Mouse (Mus musculus) heart, adult 11 months (tissue): ENCODE results near the gene Ankrd49.

Experiments
- DNase-seq: peaks from one replicate; pipeline ENCODE4 v3.0.0; 2022

Ankrd49 gene

DNA sequence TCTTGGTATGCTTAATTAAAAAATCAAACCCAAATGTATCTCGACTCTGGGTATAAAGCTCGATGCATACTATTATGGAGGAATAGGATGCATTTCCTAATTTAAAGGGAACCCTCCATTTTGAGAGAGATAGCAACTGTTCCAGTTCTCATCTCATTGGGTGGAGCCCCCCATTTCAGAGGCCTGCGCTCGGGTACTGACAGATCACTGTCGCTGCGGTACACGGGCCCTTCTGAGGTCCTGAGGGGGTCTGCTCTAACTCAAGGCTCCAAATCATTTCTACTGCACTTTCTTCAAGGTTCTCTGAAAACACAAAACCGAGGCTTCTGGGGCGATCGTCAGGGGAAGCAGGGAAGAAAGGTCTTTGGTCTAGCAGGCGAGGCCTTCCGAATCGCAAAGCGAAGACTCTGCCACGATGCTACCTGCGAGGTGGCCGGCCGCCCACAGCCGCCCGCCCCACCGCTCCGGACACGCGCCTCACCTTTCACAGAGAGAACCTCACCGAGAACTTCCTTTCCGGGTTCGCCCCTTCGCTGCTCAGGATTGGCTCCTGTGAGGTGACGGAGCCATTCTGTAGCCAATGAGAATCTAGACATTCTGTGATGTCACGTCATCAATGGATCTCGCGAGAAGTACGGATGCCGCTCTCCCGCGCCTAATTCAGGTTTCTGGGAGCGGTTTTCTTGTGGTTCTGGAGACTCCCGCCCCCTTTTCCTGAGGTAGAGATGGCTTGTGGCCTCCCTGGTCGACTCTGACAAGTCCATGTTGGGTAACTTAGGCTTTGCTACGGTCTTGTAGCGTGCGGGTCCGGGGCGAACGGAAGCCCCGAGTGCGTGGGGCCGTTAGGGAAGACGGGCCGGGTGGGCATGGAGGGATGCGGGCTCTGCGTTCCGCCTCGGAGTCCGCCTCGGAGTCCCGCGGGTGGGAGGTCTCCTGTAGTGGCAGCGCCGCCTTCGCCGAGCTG lies at the start of gene Ankrd49, which contains the start of gene Mre11a:
Ankrd49 (minus strand) TSS at position 818 of the 964 bp plus-strand sequence.
Mre11a (plus strand) TSS at position 616 of the 964 bp plus-strand sequence.
- peak; percentile 100 for DNase-seq

DNA sequence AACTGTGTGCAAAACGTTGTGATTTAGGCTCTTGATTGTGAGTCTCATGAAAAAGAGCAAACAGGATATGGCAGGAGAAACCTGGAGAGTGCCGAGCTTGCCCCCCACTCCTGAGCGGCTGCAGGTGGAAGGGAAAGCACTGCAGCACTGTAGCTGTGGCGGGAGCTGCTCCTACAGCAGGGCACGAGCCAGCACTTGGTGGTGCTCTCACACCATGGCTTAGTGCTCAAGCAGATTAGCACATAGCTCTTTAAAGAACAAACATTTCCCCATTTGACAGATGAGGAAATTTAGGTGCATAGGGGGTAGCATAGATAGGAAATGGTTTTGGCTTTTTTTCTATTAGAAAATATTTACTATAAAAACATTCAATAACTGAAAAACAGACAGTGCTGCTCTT lies 47.4 kb upstream of the Ankrd49 start:
- peak; percentile 28 for DNase-seq

DNA sequence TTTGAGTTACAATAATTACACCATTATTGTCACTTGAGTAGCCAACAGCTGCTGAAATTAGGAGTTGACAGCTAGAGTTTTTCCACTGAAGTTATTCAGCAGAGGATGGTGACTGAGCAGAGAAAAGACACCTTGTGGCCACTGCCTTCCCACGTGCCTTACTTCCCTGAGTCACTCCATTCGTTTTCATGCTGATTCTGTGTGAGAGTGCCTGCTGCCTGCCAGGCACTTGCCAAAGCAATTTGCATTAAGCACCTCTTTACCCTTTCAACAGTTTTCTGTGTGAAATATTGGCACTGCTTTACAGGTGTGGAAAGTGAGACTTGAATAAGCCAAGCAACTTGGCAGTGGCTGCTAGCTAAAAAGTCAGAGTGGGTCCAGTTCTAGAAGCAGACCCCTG lies 43.2 kb upstream of the Ankrd49 start:
- no peak for DNase-seq

DNA sequence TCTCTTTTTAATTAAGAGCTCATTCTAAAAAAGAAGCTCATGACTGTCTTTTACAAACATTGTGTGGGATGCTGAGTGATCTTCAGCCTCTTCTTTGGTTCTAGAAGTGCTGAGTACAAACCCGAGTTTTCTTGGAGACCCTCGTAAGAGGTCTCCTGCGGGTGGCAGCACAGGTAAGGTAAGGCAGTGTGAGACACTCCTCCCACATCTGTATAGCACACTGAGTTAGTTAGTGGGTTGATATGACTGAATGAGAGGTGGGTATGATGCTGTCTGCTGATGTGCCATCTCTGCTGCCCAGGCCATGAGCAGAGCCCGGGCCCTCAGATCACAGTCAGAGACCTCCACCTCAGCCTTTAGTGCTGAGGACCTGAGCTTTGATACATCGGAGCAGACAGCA lies 40.2 kb upstream of the Ankrd49 start:
- no peak for DNase-seq

DNA sequence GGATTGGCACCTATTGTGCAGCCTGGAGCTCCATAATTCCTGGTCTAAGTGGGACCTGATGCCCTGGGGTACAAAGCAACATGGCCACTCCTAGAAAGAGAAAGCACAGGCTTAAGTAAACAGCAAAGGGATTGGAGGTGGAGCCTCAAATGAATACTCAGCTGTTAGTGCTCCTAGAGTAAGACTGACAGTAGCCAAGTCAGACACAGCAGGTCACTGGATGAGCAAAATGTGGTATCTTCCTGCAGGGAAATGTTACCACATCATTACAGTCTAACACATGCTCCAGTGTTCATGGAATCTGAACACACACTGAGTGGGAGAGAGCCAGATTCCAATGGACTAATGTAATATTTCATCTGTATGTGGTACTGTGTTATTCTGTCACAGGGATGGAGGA lies 36.7 kb upstream of the Ankrd49 start:
- DNase-seq = no peak

DNA sequence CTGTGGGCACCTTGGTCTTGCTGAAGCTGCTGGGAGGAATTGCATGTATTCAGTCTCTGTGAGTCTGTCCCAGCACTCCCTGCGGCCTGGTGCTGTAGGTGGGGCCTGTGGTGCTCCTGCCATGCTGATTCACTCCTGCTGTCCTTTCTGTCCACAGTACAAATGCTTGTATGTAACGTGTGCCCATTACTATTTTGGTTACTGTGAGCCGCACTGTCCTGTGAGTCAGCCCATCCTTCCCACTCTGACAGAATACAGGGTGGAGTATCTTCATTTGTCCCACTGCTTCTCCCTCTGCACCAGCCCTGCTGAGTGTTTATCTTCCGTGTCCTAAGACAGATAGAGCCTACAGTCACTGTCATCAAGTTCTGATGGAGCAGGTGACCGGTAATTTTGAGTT lies 25.5 kb upstream of the Ankrd49 start:
- no peak for DNase-seq

DNA sequence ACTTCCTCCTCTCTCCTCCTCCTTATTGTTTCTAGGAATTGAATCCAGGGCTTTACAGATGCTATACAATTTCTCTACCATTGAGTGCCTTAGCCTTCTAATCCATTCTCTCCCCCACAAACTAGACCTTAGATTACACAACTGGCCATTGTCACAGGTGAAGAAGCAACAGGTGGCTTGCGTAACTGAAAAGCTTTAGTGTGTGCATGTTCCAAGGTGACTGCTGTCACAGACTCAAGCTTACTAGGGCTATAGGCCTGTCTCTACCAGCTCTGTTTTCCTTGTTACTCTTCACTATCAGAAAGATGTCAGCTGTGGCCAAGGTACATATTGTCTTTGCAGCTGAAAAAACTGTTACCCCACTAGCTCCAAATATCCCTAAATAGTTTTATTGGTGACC lies 22.1 kb upstream of the Ankrd49 start:
- no peak for DNase-seq

DNA sequence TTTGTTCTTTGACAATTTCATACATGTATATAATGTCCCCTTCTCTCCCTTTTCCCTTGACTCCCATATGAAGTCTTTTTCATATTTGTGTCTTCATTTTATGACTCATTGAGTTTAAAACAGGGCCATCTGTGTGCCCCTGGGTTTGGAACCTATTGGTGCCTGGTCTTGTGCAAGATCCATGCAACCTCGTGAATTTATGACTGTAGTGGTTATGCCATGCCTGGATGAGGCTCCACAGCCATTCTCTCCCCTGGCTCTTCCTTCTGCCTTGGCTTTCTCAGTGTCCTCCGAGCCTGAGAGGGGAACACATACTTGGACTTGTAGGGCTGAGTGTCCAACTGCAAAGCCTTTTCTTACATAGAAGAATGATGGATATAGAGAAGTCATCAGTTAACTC lies 21.1 kb upstream of the Ankrd49 start:
- peak; percentile 45 for DNase-seq

DNA sequence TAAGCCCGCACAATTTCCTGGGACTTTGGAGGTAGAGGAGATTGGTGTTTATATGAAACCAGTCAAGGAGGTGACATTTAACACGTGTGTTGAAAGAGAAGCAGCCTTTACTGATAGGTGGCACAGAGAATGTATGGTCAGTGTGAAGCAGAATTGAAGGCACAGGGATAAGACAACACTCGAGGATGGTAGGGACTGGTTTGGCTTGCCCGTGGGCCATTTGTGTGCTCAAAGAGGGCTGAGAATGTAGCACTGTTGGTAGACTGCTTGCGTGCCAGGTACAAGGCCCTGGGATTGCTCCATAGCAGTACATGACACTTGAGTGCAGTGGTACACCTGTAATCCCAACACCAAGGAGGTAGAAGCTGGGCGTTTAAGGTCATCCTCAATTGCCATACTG lies 2.7 kb upstream of the Ankrd49 start:
- peak; percentile 56 for DNase-seq

DNA sequence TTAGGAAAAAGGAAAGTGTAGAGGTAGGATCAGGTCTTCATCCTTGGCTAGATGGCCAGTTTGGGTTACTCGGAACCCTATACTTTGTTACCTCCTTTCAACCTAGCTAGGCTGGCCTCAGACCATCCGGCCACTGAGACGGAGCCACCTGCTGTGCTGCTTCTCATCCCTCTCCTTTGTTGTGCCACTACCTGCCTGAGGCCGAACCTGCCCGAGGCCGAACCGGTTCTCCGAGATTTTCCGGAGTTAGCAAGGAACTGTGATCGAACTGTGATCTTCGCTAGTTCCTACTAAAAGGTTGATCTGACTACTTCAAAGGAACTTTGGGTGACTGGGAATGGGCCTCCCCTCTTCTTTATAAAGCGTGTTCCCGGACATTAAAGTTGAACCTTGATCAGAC lies 6.3 kb downstream of the Ankrd49 start:
- peak; percentile 49 for DNase-seq

DNA sequence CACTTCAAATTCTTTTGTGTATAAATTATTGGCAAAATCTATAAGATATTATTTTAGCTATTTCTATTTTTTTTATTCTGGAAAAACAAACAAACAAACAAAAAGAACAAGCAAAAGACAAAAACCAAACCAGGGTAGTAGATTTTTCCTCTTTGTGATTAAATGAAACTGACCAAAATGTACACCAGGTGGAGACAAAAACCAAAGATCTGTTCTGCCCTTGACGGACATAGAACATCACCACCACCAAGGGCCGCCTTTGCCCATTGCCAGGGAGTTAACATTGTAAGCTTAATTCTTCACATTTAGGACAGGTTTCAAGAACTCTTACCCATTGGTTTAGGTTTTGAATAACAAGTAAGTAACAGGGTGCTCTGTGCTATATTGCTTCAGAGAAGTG lies 10.8 kb downstream of the Ankrd49 start:
- peak; percentile 17 for DNase-seq

DNA sequence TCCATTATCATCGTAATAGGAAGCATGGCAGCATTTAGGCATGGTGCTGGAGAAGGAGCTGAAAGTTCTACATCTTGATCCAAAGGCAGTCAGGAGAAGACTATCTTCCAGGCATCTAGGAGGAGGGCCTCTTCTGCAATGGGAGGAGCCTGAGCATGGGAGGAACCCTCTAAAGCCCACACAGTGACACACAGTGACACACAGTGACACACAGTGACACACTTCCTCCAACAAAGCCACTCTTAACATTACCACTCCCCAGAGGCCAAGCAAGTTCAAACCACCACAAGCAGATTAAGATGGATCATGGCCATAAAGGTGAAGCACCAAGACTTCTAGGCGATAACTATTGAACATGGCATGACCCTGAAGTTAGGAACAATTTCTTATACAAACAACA lies 12.6 kb downstream of the Ankrd49 start:
- peak; percentile 71 for DNase-seq

DNA sequence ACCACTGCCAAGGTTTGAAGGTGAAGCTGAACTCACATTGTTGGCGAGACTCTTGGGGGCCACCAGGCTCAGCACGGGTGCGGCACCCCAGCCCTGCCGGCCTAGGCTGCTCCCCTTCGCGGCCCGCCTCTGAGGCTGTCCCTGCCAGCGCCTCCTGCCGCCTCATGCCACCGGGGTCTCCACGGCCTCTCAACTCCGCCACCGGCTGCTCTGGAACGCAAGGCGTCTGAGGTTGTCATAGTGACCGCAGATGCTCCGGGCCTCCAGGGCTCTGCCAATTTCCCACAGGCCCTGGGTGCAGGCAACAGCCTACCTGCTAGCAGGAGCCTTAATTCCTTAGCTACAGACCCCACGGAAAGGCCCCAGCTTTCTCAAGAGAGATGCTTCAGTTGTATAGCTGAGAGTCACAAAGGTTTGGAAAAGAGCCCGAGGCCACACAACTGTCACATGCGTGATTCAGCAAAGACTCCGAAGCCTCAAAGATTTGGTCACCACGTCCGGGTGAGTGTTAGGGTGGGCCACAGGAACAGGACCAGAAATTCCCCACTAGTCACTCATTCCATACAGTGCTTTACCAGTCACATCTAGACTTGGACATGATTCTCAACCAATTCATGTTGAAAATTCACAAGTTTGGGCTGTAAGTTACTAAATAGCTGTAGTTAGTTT lies 13.7 kb downstream of the Ankrd49 start, which contains the start of gene 1700012B09Rik:
1700012B09Rik (minus strand) TSS at position 228 of the 669 bp plus-strand sequence.
- DNase-seq = peak; percentile 82

DNA sequence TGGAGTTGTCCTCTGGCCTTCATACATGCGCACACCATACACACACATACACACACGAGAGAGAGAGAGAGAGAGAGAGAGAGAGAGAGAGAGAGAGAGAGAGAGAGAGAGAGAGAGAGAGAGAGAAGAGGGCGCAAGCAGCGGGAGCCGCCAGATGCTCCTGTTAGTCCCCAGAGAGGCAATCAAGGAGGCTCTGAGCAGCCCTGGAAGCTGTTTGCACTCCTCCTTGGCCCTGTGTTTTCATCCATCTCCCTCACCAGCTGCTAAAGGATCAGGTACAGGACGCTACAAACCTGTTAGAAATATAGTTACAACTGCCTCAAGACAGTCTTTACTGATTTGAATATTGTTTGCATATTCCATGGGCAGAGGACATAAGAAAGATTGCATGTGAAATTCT lies 14.8 kb downstream of the Ankrd49 start:
- peak; percentile 51 for DNase-seq

DNA sequence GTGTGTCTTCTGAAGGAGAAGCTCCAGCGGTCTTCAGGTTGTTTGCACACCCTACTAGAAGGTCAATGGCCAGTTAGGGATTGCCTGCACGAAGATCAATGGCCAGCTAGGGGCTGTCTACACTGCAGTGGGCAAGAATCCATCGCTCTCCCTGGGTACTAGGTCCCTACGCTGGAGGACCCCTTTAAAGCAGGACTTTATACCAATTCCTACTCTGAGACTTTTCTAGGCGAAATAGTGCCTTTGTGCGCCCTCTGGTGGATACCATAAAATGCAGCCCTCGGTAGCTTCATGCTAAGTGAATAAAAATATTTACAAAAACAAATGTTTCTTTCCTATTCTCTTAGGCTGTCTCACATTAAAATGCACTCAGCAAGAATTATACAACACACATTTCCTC lies 19.9 kb downstream of the Ankrd49 start:
- peak; percentile 85 for DNase-seq

DNA sequence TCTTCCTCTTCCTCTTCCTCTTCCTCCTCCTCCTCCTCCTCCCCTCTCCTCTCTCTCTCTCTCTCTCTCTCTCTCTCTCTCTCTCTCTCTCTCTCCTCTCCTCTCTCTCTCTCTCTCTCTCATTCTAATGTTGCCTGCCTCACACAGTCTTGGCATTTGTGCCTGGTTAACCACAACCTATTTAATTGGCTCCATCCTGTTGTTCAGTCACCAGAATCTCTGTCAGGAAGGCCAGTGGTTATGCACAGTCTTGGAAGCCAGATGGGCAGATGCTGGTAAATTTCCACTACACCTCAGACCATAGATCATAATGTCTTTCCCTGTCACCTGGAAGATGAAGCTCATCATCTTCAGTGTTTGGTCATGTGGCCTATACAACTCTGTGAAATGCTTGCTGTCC lies 25.4 kb downstream of the Ankrd49 start:
- no peak for DNase-seq

DNA sequence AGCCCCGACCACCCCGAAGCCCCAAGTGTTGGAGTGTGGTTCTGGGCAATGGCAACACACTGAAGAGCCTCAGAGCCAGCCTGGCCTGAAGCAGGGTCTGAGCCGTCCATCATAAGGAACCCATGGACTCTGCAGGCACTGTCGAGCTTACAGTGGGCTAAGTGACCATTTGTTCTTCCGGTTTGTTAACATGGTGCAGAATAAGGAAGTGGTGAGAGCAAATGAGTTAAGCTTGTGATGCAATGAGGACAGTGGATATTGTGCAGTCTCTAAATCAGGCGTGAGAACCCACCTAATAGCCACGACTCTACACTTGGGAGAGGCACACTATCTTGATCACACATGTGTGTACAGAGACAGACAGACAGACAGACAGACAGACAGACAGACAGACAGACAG lies 26.1 kb downstream of the Ankrd49 start:
- DNase-seq = peak; percentile 88

DNA sequence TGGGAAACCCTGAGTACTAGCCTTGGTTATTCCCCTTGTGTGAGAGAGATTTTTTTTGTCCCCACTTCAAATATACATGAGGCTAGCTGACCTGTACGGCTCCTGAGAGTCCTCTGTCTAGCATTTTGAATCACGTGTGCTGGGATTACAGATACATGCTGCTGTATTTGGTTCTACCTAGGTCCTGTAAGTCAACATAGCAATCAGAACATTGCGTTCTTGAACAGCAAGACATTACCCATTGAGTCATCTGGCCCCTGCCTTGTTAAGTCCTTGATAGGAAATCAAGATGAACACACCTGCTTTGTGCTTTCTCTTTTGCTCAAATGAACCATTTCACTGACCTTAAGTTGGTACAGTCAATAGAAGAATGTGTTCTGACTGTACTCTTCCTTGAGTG lies 30.2 kb downstream of the Ankrd49 start:
- DNase-seq = no peak

DNA sequence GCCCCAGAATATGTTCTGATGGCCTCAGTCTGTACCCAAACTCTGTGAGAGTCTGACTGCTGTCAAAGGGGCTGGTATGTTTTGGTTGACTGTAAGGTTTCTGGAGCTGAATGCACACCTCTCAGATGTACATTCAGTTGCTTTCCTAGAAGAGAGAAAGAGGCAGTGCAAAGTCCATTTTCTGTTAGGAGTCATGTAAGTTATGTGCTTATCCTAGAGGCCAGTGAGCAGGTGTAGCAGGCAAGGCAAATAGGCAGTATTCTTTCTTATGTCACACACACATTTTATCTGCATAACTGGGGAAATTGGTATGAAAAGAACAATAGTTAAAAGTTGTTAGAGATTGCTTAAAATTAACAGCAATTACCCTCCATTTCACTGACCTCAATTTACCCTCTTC lies 30.7 kb downstream of the Ankrd49 start:
- DNase-seq = no peak

DNA sequence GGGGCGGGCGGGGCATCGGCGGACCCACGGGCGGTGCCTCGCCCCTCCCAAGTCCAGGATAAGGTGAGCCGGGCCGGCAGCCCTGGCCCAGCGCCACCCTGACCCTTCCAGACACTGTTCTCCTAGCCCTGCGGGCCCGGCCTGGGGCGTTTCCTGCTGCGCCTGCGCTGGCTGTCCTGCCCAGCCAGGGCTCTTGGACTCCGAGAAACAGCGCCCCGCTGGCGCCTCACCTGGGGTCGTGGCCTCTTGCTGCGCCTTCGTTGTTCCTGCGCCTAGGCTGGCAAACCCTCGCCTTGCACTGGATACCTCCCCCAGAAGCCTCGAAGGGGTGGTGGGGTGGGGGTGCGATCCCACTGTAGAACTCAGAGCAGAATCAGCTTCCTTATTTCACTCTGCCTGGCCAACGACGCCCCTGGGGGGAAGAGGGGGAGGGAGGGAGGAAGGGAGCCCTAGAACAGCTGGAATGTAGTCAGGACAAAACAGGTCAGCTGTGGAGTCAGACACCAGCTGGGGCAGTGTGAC lies 32.6 kb downstream of the Ankrd49 start, which contains the start of gene Fut4:
Fut4 (minus strand) TSS at position 393 of the 522 bp plus-strand sequence.
- peak; percentile 96 for DNase-seq

DNA sequence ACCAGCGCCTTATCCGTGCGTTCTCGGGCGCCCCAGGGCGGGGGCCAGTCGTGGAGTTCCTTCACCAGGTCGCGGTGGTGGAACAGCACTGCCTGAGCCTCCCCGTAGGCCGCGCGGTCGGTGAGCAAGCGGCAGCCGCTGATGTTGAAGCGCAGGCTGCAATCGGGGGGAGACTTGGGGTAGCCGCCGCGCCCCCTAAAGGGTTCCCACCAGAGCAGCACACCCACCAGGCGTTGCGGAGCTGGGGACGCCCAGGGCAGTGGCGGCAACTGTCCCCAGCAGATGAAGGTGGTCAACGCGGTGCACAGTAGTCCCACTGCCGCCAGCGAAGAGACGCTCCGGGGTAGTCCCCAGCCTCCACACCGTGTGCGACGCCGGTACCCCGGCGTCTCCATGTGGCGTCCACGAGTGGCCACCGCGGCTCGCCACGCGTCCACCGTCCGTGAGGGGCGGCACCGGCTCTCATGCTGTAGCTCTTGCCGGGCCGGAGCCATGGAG lies 33.1 kb downstream of the Ankrd49 start:
- no peak for DNase-seq

DNA sequence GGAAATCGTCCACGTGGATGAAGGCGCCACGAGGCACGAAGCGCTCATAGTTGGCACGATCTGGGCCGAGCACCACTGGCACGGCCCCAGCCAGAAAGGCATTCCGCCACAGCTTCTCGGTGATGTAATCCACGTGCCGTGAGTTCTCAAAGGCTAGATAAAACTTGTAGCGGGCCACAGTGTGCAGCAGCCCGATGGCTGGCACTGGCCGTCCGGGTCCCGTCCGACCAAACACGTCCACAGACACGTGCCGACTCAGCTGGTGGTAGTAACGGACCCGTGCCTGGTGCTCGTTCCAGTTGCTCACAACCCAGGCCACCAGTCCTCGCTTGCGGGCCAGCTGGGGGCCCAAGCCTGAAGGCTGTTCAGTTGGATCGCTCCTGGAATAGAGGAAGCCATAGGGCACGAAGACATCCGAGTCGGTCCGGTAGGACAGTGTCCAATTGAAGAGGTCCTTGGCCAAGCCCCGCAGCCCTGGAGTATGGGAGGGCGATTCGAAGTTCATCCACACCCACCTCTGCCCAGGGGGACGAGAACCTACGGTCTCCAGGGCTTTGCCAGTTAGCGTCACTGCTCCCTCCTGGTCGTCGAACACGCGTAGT lies 33.7 kb downstream of the Ankrd49 start:
- DNase-seq = no peak
